Mouse (Mus musculus) MEL (cell line): ENCODE results near the gene Senp1. TPM values are rescaled to one million over a fixed set of nuclear protein-coding genes. Genes with fewer than 3 reads are reported as not detected.

Experiments
- DNase-seq: peaks from one replicate; pipeline ENCODE4 v3.0.0; 2011; ENCODE audit warnings: low read depth, low spot score
- H3K27ac ChIP-seq: 2 replicates; pipeline ENCODE4 v1.5.1; 2012; ENCODE audit warnings: low read depth, mild to moderate bottlenecking, control low read depth, low read length, moderate library complexity; ENCODE audit not compliant: control insufficient read depth
- H3K27me3 ChIP-seq, 2 experiments: fragments of 150-350 bp in 1 of 2; sonication (generic) in 1 of 2; 2 replicates each; pipeline ENCODE4 v1.6.1; 2012; ENCODE audit warnings: low read length in 2 of 2, mild to moderate bottlenecking in 2 of 2, improper control_type of control experiment in 1 of 2, moderate library complexity in 1 of 2; ENCODE audit not compliant: insufficient read depth in 2 of 2, control insufficient read depth in 1 of 2
- H3K36me3 ChIP-seq, 2 experiments: 2 replicates each; pipeline ENCODE4 v1.6.1; 2012 to 2014; ENCODE audit warnings: low read length in 2 of 2, improper control_type of control experiment in 1 of 2, inconsistent platforms in 1 of 2, mild to moderate bottlenecking in 1 of 2; ENCODE audit not compliant: insufficient read depth in 2 of 2, control insufficient read depth in 1 of 2
- H3K4me1 ChIP-seq, 2 experiments: fragments of 150-350 bp in 1 of 2; sonication (generic) in 1 of 2; 2 replicates each; pipeline ENCODE4 v1.6.1; 2012; ENCODE audit warnings: low read length in 2 of 2, improper control_type of control experiment in 1 of 2, mild to moderate bottlenecking in 1 of 2; ENCODE audit not compliant: insufficient read depth in 2 of 2, control insufficient read depth in 1 of 2
- H3K4me3 ChIP-seq, 2 experiments: fragments of 150-350 bp in 1 of 2; sonication (generic) in 1 of 2; 2 replicates each; pipeline ENCODE4 v1.5.1; 2012; ENCODE audit warnings: low read depth in 2 of 2, low read length in 2 of 2, mild to moderate bottlenecking in 2 of 2, moderate library complexity in 2 of 2, control low read depth in 1 of 2, improper control_type of control experiment in 1 of 2; ENCODE audit not compliant: control insufficient read depth in 1 of 2, insufficient read depth in 1 of 2
- H3K79me2 ChIP-seq: 2 replicates; pipeline ENCODE4 v1.6.1; 2012; ENCODE audit warnings: mild to moderate bottlenecking, low read length, moderate library complexity; ENCODE audit not compliant: control insufficient read depth, poor library complexity, insufficient read depth
- H3K9ac ChIP-seq: 2 replicates; pipeline ENCODE4 v1.6.1; 2012; ENCODE audit warnings: low read depth, mild to moderate bottlenecking, control low read depth, low read length, moderate library complexity; ENCODE audit not compliant: control insufficient read depth, poor library complexity, severe bottlenecking
- H3K9me3 ChIP-seq: fragments of 150-350 bp; sonication (generic); replicated peaks from 2 replicates; pipeline ENCODE4 v1.6.1; 2012; ENCODE audit warnings: mild to moderate bottlenecking, low read length, improper control_type of control experiment, moderate library complexity; ENCODE audit not compliant: insufficient read depth
- E2F4 ChIP-seq: IDR thresholded peaks from 2 replicates; pipeline ENCODE4 v1.6.1; 2011; ENCODE audit warnings: low read depth, low read length, improper control_type of control experiment, borderline replicate concordance
- HCFC1 ChIP-seq: IDR thresholded peaks from 2 replicates; pipeline ENCODE4 v1.6.1; 2012; ENCODE audit warnings: low read depth, mild to moderate bottlenecking, inconsistent platforms, low read length, improper control_type of control experiment, moderate library complexity
- KAT2A ChIP-seq: conservative IDR thresholded peaks from 2 replicates; pipeline ENCODE4 v1.6.1; 2012; ENCODE audit warnings: low read depth, low read length, improper control_type of control experiment, inconsistent platforms
- MXI1 ChIP-seq: IDR thresholded peaks from 2 replicates; pipeline ENCODE4 v1.6.1; 2011; ENCODE audit warnings: mild to moderate bottlenecking, low read depth, low read length, improper control_type of control experiment
- MYB ChIP-seq: IDR thresholded peaks from 2 replicates; pipeline ENCODE4 v1.6.1; 2011; ENCODE audit warnings: mild to moderate bottlenecking, low read depth, low read length, improper control_type of control experiment
- MYC ChIP-seq: IDR thresholded peaks from 2 replicates; pipeline ENCODE4 v1.6.1; 2011; ENCODE audit warnings: low read depth, mild to moderate bottlenecking, low read length, improper control_type of control experiment, moderate library complexity
- NRF1 ChIP-seq: IDR thresholded peaks from 2 replicates; pipeline ENCODE4 v1.6.1; 2014; ENCODE audit warnings: low read depth, mild to moderate bottlenecking, inconsistent platforms, low read length, improper control_type of control experiment, moderate library complexity; ENCODE audit not compliant: poor library complexity, insufficient read depth, severe bottlenecking
- POLR2AphosphoS2 ChIP-seq: IDR thresholded peaks from 2 replicates; pipeline ENCODE4 v1.6.1; 2011; ENCODE audit warnings: low read length, improper control_type of control experiment
- RAD21 ChIP-seq: IDR thresholded peaks from 2 replicates; pipeline ENCODE4 v1.6.1; 2011; ENCODE audit warnings: mild to moderate bottlenecking, low read depth, low read length, improper control_type of control experiment
- RCOR1 ChIP-seq: IDR thresholded peaks from 2 replicates; pipeline ENCODE4 v1.6.1; 2012; ENCODE audit warnings: low read depth, mild to moderate bottlenecking, inconsistent platforms, low read length, improper control_type of control experiment
- SIN3A ChIP-seq: IDR thresholded peaks from 2 replicates; pipeline ENCODE4 v1.6.1; 2012; ENCODE audit warnings: low read length, improper control_type of control experiment, inconsistent platforms
- SMC3 ChIP-seq: IDR thresholded peaks from 2 replicates; pipeline ENCODE4 v1.6.1; 2011; ENCODE audit warnings: low read depth, low read length, improper control_type of control experiment
- TCF12 ChIP-seq: IDR thresholded peaks from 2 replicates; pipeline ENCODE4 v1.6.1; 2014; ENCODE audit warnings: low read depth, mild to moderate bottlenecking, inconsistent platforms, low read length, improper control_type of control experiment, moderate library complexity
- UBTF ChIP-seq: IDR thresholded peaks from 2 replicates; pipeline ENCODE4 v1.6.1; 2012; ENCODE audit warnings: low read depth, mild to moderate bottlenecking, inconsistent platforms, low read length, improper control_type of control experiment, moderate library complexity, borderline replicate concordance; ENCODE audit not compliant: insufficient read depth
- ZKSCAN1 ChIP-seq: IDR thresholded peaks from 2 replicates; pipeline ENCODE4 v1.6.1; 2012; ENCODE audit warnings: low read depth, mild to moderate bottlenecking, inconsistent platforms, low read length, improper control_type of control experiment, moderate library complexity
- polyA plus RNA-seq, 2 experiments: library from polyadenylated mRNA; stranded (reverse) in 1 of 2; unstranded in 1 of 2; fragments of >175 nt in 1 of 2; fragments of >200 nt in 1 of 2; gene quantifications; 2 replicates each; pipeline versions ENCODE4 v1.2.1 to v1.2.4; 2012; ENCODE audit warnings: low replicate concordance in 2 of 2, low read depth in 1 of 2; ENCODE audit not compliant: insufficient read length in 2 of 2, insufficient read depth in 1 of 2, missing spikeins in 1 of 2
- total RNA-seq: library from RNA; depleted of rRNA; stranded (reverse); fragments of 300-350 nt; gene quantifications from 2 replicates; pipeline ENCODE4 v1.2.3, GENCODE M21; 2012; rRNA removed

Gene Senp1
- total and polyA plus RNA-seq, 3 experiments, result 34.1 to 96.5 TPM; not detected in 1

DNA sequence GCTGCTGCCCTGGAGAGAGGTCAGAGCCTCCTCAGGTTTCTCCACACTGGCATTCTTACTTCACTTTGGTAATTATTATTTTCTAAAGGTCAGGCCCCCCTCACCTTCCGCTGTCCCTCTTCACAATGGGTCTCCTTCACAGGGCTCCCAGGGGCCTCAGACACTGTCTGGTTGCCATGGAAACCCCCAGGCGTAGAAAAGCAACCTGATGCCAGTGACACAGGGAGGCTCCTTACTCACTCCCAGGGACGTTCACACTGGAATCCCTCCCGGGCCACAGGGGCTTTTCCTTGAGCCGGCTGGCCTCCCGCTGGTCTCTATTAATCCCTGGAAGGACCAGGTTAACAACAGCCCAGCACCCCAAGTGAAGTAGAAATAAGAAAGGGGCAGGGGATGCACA, 103.4 kb downstream of the Senp1 start:
- Histone ChIP-seq H3K27me3 (peaks cover 0 to 1% of the 10 kb centered on the region in 2 experiments; a peak in 1 of 4 replicates), H3K36me3 (no peaks in the 10 kb centered on the region), H3K27ac (no peak overlapping the region), H3K9ac (no peak overlapping the region), H3K9me3 (no peaks in the 10 kb centered on the region), H3K4me1 (peaks cover 0 to 3% of the 10 kb centered on the region in 2 experiments; a peak in 1 of 4 replicates), H3K4me3 (no peak overlapping the region), H3K79me2 (no peaks in the 10 kb centered on the region)
- no peak for DNase-seq
- TF ChIP-seq RCOR1 (no peak), RAD21 (no peak), E2F4 (no peak), POLR2AphosphoS2 (no peak), KAT2A (no peak), UBTF (no peak), MYC (no peak), SMC3 (no peak)

DNA sequence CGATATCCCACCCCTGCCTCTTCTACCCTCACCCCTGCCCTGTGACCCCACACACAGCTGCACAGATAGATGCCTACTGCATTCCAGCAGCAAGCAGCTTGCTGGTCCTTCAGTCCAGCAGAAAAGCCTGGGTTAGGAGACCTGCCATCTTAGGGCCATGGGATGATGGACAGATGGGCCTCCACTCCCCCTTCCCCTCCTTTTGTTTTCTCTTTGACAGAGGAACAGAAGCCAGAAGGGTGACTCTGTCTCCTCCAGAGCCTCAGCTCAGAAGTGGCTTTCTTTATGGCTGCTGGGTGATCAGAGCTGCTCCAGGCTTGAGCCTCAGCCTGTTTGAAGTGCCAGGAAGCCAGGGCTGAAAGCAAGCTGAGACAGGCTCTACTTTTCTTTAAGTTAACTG, 104.0 kb downstream of the Senp1 start:
- H3K36me3 ChIP-seq, result no peaks in the 10 kb centered on the region
- DNase-seq, result no peak
- H3K27ac ChIP-seq, result no peak overlapping the region
- H3K27me3 ChIP-seq, result peaks cover 0 to 1% of the 10 kb centered on the region in 2 experiments; a peak in 1 of 4 replicates
- H3K9me3 ChIP-seq, result no peaks in the 10 kb centered on the region
- H3K4me3 ChIP-seq, result no peak overlapping the region
- TF ChIP-seq TCF12 (no peak), NRF1 (no peak), MXI1 (no peak), ZKSCAN1 (no peak), HCFC1 (no peak), KAT2A (no peak), MYC (no peak), SIN3A (no peak), MYB (no peak), SMC3 (no peak)
- peaks cover 0 to 3% of the 10 kb centered on the region in 2 experiments; a peak in 1 of 4 replicates for H3K4me1 ChIP-seq
- H3K79me2 ChIP-seq, result no peaks in the 10 kb centered on the region
- H3K9ac ChIP-seq, result no peak overlapping the region

Other genes starting within 250 kb of the Senp1 start
- gene Hdac7, start 249.2 kb downstream of the Senp1 start, total RNA-seq, result 100 and 102 TPM in 2 replicates
- 100 to 1,000 TPM in 1 of 2 experiments, not detected in 1; 389 TPM for gene Hdac7, start 249.2 kb downstream of the Senp1 start, polyA plus RNA-seq
- gene Vdr, start 183.1 kb downstream of the Senp1 start, total RNA-seq, result 0.54 and 0.69 TPM in 2 replicates
- 1 to 10 TPM in 1 of 2 experiments, not detected in 1; 1.9 TPM for gene Vdr, start 183.1 kb downstream of the Senp1 start, polyA plus RNA-seq
- 54.3 and 57.9 TPM in 2 replicates for gene Tmem106c, start 129.5 kb downstream of the Senp1 start, total RNA-seq
- gene Tmem106c, start 129.5 kb downstream of the Senp1 start, polyA plus RNA-seq, result 100 to 1,000 TPM in 1 of 2 experiments, not detected in 1; 121 TPM
- gene Col2a1, start 89.0 kb downstream of the Senp1 start, total RNA-seq, result 0.04 TPM in 1 of 2 replicates, not detected in the other
- under 1 TPM in 1 of 2 experiments, not detected in 1; 0.04 TPM for gene Col2a1, start 89.0 kb downstream of the Senp1 start, polyA plus RNA-seq
- gene Pfkm, start 1.2 kb downstream of the Senp1 start, total RNA-seq, result 96.0 and 150 TPM in 2 replicates
- gene Pfkm, start 1.2 kb downstream of the Senp1 start, polyA plus RNA-seq, result 100 to 1,000 TPM in 1 of 2 experiments, not detected in 1; 125 TPM
- gene Asb8, start 71.9 kb upstream of the Senp1 start, total RNA-seq, result 28.7 and 33.1 TPM in 2 replicates
- gene Asb8, start 71.9 kb upstream of the Senp1 start, polyA plus RNA-seq, result 10 to 100 TPM in 1 of 2 experiments, not detected in 1; 38.2 TPM
- gene Ccdc184, start 73.4 kb upstream of the Senp1 start, total RNA-seq, result not detected in 2 replicates
- under 1 TPM in 1 of 2 experiments, not detected in 1; 0.52 TPM for gene Ccdc184, start 73.4 kb upstream of the Senp1 start, polyA plus RNA-seq
- not detected in 2 replicates for gene Olfr288, start 101.8 kb upstream of the Senp1 start, total RNA-seq
- gene Olfr288, start 101.8 kb upstream of the Senp1 start, polyA plus RNA-seq, result not detected
- not detected in 2 replicates for gene Gm44579, start 127.2 kb upstream of the Senp1 start, total RNA-seq
- gene Gm44579, start 127.2 kb upstream of the Senp1 start, polyA plus RNA-seq, result not detected
- gene Olfr287, start 127.3 kb upstream of the Senp1 start, total RNA-seq, result not detected in 2 replicates
- not detected for gene Olfr287, start 127.3 kb upstream of the Senp1 start, polyA plus RNA-seq
- not detected in 2 replicates for gene Olfr286, start 140.7 kb upstream of the Senp1 start, total RNA-seq
- gene Olfr286, start 140.7 kb upstream of the Senp1 start, polyA plus RNA-seq, result under 1 TPM in 1 of 2 experiments, not detected in 1; 0.04 TPM
- not detected in 2 replicates for gene H1fnt, start 163.5 kb upstream of the Senp1 start, total RNA-seq
- gene H1fnt, start 163.5 kb upstream of the Senp1 start, polyA plus RNA-seq, result not detected
- gene Zfp641, start 202.4 kb upstream of the Senp1 start, total RNA-seq, result not detected in 2 replicates
- not detected for gene Zfp641, start 202.4 kb upstream of the Senp1 start, polyA plus RNA-seq
- 0.07 TPM in 1 of 2 replicates, not detected in the other for gene Olfr285, start 223.6 kb upstream of the Senp1 start, total RNA-seq
- under 1 TPM in 1 of 2 experiments, not detected in 1; 0.01 TPM for gene Olfr285, start 223.6 kb upstream of the Senp1 start, polyA plus RNA-seq
- not detected in 2 replicates for gene Olfr284, start 247.2 kb upstream of the Senp1 start, total RNA-seq
- not detected for gene Olfr284, start 247.2 kb upstream of the Senp1 start, polyA plus RNA-seq